Mouse (Mus musculus): Measurements from ENCODE around the gene Cdx4. TPM values are rescaled to one million over a fixed set of nuclear protein-coding genes. Genes with fewer than 3 reads are reported as not detected.

The Cdx4 gene
- total RNA-seq (2021) = not detected
- long read RNA-seq, experiment 1 = 0 reads
- long read RNA-seq, experiment 2 = 0 reads

- no peak for DNase-seq (ENCODE audit: low spot score in 2 of 2)
Observed at GRCm38 (mm10) chrX:103321146-103321545, at the start of gene Cdx4. Gene Cdx4 (plus strand): TSS chrX:103321398.

GRCm38 (mm10) chrX:103274325-103274724 lies 46.9 kb upstream of the Cdx4 start:
- DNase-seq (ENCODE audit: low spot score in 2 of 2) = peak in 1 of 2 experiments; percentile 3

GRCm38 (mm10) chrX:103286899-103287722 lies 34.1 kb upstream of the Cdx4 start:
- DNase-seq (ENCODE audit: low spot score in 2 of 2) = no peak

- DNase-seq (ENCODE audit: low spot score in 2 of 2) = no peak
Observed at GRCm38 (mm10) chrX:103287846-103288377, 33.3 kb upstream of the Cdx4 start.

- DNase-seq (ENCODE audit: low spot score in 2 of 2) = peak in 1 of 2 experiments; percentile 1
Observed at GRCm38 (mm10) chrX:103288485-103289330, 32.5 kb upstream of the Cdx4 start.

GRCm38 (mm10) chrX:103298937-103299336 lies 22.3 kb upstream of the Cdx4 start:
- no peak for DNase-seq (ENCODE audit: low spot score in 2 of 2)

GRCm38 (mm10) chrX:103308262-103308661 lies 12.9 kb upstream of the Cdx4 start:
- no peak for DNase-seq (ENCODE audit: low spot score in 2 of 2)

GRCm38 (mm10) chrX:103311723-103312122 lies 9.5 kb upstream of the Cdx4 start:
- DNase-seq (ENCODE audit: low spot score in 2 of 2) = no peak

GRCm38 (mm10) chrX:103314146-103314545 lies 7.1 kb upstream of the Cdx4 start:
- DNase-seq (ENCODE audit: low spot score in 2 of 2) = no peak

GRCm38 (mm10) chrX:103325900-103326299 lies 4.7 kb downstream of the Cdx4 start:
- no peak for DNase-seq (ENCODE audit: low spot score in 2 of 2)

- no peak for DNase-seq (ENCODE audit: low spot score in 2 of 2)
Observed at GRCm38 (mm10) chrX:103329386-103329785, 8.2 kb downstream of the Cdx4 start.

GRCm38 (mm10) chrX:103331125-103331858 lies 10.1 kb downstream of the Cdx4 start:
- no peak for DNase-seq (ENCODE audit: low spot score in 2 of 2)

- no peak for DNase-seq (ENCODE audit: low spot score in 2 of 2)
Observed at GRCm38 (mm10) chrX:103341369-103342113, 20.3 kb downstream of the Cdx4 start.

- no peak for DNase-seq (ENCODE audit: low spot score in 2 of 2)
Observed at GRCm38 (mm10) chrX:103355784-103356183, 34.6 kb downstream of the Cdx4 start.

GRCm38 (mm10) chrX:103356287-103356686 lies 35.1 kb downstream of the Cdx4 start, which contains the start of gene Chic1:
Gene Chic1 (plus strand): TSS chrX:103356476.
- DNase-seq (ENCODE audit: low spot score in 2 of 2) = peak; percentile 73 to 89

GRCm38 (mm10) chrX:103356761-103357236 lies 35.6 kb downstream of the Cdx4 start:
- DNase-seq (ENCODE audit: low spot score in 2 of 2) = no peak

- DNase-seq (ENCODE audit: low spot score in 2 of 2) = peak in 1 of 2 experiments; percentile 18
Observed at GRCm38 (mm10) chrX:103366201-103366600, 45.0 kb downstream of the Cdx4 start.

- DNase-seq (ENCODE audit: low spot score in 2 of 2) = no peak
Observed at GRCm38 (mm10) chrX:103368650-103369049, 47.5 kb downstream of the Cdx4 start.

- no peak for DNase-seq (ENCODE audit: low spot score in 2 of 2)
Observed at GRCm38 (mm10) chrX:103371221-103371620, 50.0 kb downstream of the Cdx4 start.

- DNase-seq (ENCODE audit: low spot score in 2 of 2) = peak in 1 of 2 experiments; percentile 20
Observed at GRCm38 (mm10) chrX:103371627-103372026, 50.4 kb downstream of the Cdx4 start.
